Mouse (Mus musculus): ENCODE results near the gene Arl6ip4.

DNA sequence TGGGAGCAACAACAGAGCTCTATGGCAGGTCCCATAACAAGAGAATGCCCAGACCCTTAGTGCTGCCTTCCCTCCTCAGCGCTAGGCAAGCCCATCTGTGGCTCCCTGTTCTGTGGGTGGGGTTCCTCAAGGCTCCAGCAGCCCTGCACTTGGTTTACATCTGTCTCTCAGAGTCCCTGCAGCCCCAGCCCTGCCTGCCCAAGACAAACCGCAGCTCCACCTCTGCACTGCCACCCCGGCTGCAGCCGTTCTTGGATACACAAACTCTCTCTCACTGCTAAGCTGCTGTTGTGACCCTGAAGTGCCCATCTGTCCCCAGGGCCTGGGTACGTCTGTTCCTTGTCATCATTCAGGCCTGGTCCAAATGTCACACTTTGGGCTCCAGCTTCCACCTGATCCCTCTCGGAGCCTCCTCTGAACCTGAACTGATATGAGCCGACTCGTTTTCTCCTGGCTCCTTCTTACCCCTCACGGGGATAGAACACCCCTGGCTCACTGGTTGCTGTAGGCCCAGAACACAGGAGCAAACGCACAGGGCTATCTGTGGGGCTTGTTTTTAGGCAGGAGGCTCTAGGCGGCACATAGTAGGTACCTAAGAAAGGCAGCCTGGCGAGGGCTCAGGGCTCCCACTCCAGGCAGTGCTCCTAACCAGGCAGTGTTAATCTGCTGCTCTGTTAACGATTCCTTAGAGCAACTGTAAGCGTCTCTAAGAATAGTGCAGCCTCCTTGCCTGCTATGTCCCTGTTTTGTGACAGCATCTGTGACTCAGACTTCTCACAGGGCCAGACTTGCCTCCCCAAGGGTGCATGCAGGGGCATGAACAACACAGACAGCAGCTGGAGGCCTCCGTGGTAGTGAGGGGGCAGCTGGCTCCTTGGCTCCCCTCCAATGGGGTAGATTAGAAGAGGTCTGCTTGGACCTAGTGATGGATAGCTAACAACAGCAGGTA lies 50.0 kb downstream of the Arl6ip4 start:
- TF ChIP-seq CTCF (IDR thresholded peaks at IDR 0.05) (no peak), EP300 (IDR thresholded peaks at IDR 0.05; ENCODE audit: insufficient read depth, low read depth, low read length) (no peak)
